Comparison of ENCODE assay signal across 16 mouse cellular contexts in the genomic region with DNA sequence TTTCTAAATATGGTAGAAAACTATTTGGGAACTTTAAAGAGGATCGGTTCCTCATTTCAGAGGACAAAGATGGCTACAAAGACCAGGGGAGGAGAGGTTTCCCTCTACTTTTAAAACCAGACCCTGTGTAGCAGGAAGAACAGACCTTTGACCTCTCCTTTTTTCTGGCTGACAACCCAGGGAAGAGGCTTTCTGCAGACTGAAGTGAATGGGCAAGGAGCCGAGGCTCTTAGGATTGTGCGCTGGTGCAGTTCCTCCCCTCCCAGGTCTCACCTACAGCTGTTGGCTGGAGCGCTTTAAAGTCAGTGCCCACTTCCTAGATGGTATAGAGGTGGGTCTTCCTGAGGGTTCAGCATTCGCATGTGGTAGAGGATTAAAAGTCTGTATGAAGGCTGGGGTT. TPM values are rescaled to one million over a fixed set of nuclear protein-coding genes. Genes with fewer than 3 reads are reported as not detected.
A peak's percentile ranks its signal among the peaks of the same experiment; 100 is the strongest.
DNase-seq lines count a peak whose midpoint lies in the region; ATAC-seq and TF ChIP-seq lines count a peak whose summit lies in the region.
"Had no signal": no experiment of that assay in that cellular context is flagged by ENCODE, and none has a peak within 500 bp of the region (broad histone marks: within the 10 kb centered on the region; RNA-seq: fewer than 3 reads in every experiment).

No protein-coding gene starts in this region.

- H3K9ac ChIP-seq in forebrain, postnatal 0 days, result no peak overlapping the region
- H3K9ac ChIP-seq in forebrain, embryonic 11.5 days (ENCODE audit: low read length), result no peak overlapping the region
- no peak overlapping the region for H3K9ac ChIP-seq in embryonic facial prominence, embryonic 13.5 days
- H3K9ac ChIP-seq in midbrain, embryonic 13.5 days (replicated peaks), result no peak overlapping the region
- H3K9ac ChIP-seq: neural tube, embryonic 12.5 days had no signal

- H3K4me2 ChIP-seq in forebrain, postnatal 0 days (ENCODE audit: low read depth), result peak overlapping the region; percentile 46; the same call in 1 of the 2 replicates
- H3K4me2 ChIP-seq in forebrain, embryonic 11.5 days (ENCODE audit: low read depth, low read length, severe bottlenecking), result no peak overlapping the region
- peak overlapping the region; percentile 68; the same call in 1 of the 2 replicates for H3K4me2 ChIP-seq in embryonic facial prominence, embryonic 13.5 days
- H3K4me2 ChIP-seq in midbrain, embryonic 13.5 days (replicated peaks), result peak overlapping the region; percentile 59

- ATAC-seq in forebrain, postnatal 0 days, result no peak
- ATAC-seq in forebrain, embryonic 11.5 days (replicated peaks; ENCODE audit: low FRiP score), result no peak; the same call in 1 of the 2 replicates
- ATAC-seq in embryonic facial prominence, embryonic 13.5 days (ENCODE audit: insufficient number of reproducible peaks, insufficient read depth, low FRiP score, low TSS enrichment, low read depth), result no peak
- ATAC-seq in midbrain, embryonic 13.5 days, result peak; percentile 31; the same call in 1 of the 2 replicates

- no peak for TF ChIP-seq CTCF in forebrain, postnatal 0 days (IDR thresholded peaks at IDR 0.05; ENCODE audit: low read depth)

- H3K4me3 ChIP-seq in forebrain, postnatal 0 days (ENCODE audit: low read depth, low read length), result no peak overlapping the region; the same call in 1 of the 2 replicates
- H3K4me3 ChIP-seq in forebrain, embryonic 11.5 days (ENCODE audit: low read depth, low read length), result no peak overlapping the region
- no peak overlapping the region for H3K4me3 ChIP-seq in embryonic facial prominence, embryonic 13.5 days
- H3K4me3 ChIP-seq in midbrain, embryonic 13.5 days (replicated peaks), result peak overlapping the region; percentile 25
- H3K4me3 ChIP-seq: heart, adult 2 months had no signal

- intact Hi-C loops in left cerebral cortex, postnatal 36 days (cut with DNase I), result no loop called here

- DNase-seq in forebrain, postnatal 0 days, result no peak
- DNase-seq in forebrain, embryonic 11.5 days (ENCODE audit: low spot score), result no peak
- peak; percentile 74 to 81 for DNase-seq in kidney, adult 8-10 months
- no peak for DNase-seq in kidney, postnatal 10 days
- no peak for DNase-seq in left cerebral cortex, postnatal 36 days (ENCODE audit: low spot score in 2 of 2)
- no peak for DNase-seq in frontal cortex, adult 2 months (ENCODE audit: extremely low spot score in 1 of 2, low spot score in 1 of 2)
- DNase-seq: adrenal gland, postnatal 25 days; cerebellum, postnatal 36 days; heart, adult 2 months; layer of hippocampus, adult 9-11 months; lung, adult 2 months; thymus, adult 18-20 months had no signal

- H3K27ac ChIP-seq in forebrain, postnatal 0 days (ENCODE audit: low read depth, low read length), result no peak overlapping the region
- H3K27ac ChIP-seq in forebrain, embryonic 11.5 days (ENCODE audit: low read depth, low read length), result no peak overlapping the region
- no peak overlapping the region for H3K27ac ChIP-seq in embryonic facial prominence, embryonic 13.5 days
- no peak overlapping the region for H3K27ac ChIP-seq in midbrain, embryonic 13.5 days
- H3K27ac ChIP-seq: heart, adult 2 months; neural tube, embryonic 12.5 days had no signal

- 0 out of 2 replicates have a peak, but pooled peaks cover 2% of the 10 kb centered on the region for H3K4me1 ChIP-seq in forebrain, postnatal 0 days (ENCODE audit: insufficient read depth)
- peaks cover 20% of the 10 kb centered on the region for H3K4me1 ChIP-seq in forebrain, embryonic 11.5 days (replicated peaks; ENCODE audit: control insufficient read depth, insufficient read depth, low read length)
- H3K4me1 ChIP-seq in embryonic facial prominence, embryonic 13.5 days, result peaks cover 29% of the 10 kb centered on the region
- peaks cover 30% of the 10 kb centered on the region for H3K4me1 ChIP-seq in midbrain, embryonic 13.5 days (replicated peaks)

- no peaks in the 10 kb centered on the region for H3K9me3 ChIP-seq in forebrain, postnatal 0 days (ENCODE audit: low read length)
- H3K9me3 ChIP-seq in forebrain, embryonic 11.5 days (ENCODE audit: control insufficient read depth, low read length), result no peaks in the 10 kb centered on the region
- no peaks in the 10 kb centered on the region for H3K9me3 ChIP-seq in embryonic facial prominence, embryonic 13.5 days
- no peaks in the 10 kb centered on the region for H3K9me3 ChIP-seq in midbrain, embryonic 13.5 days
- H3K9me3 ChIP-seq: neural tube, embryonic 12.5 days had no signal

- 68% methylated on average over 5 of the region's 5 CpGs for WGBS in forebrain, postnatal 0 days
- WGBS in forebrain, embryonic 11.5 days, result 32% methylated on average over 5 of the region's 5 CpGs
- 56% methylated on average over 5 of the region's 5 CpGs for WGBS in embryonic facial prominence, embryonic 13.5 days
- WGBS in midbrain, embryonic 13.5 days, result 39% methylated on average over 5 of the region's 5 CpGs

- no peaks in the 10 kb centered on the region for H3K36me3 ChIP-seq in forebrain, postnatal 0 days (ENCODE audit: insufficient read depth)
- no peaks in the 10 kb centered on the region for H3K36me3 ChIP-seq in forebrain, embryonic 11.5 days (ENCODE audit: control insufficient read depth, insufficient read depth, low read length)
- peaks cover 5% of the 10 kb centered on the region; the same call in 1 of the 2 replicates for H3K36me3 ChIP-seq in embryonic facial prominence, embryonic 13.5 days
- H3K36me3 ChIP-seq in midbrain, embryonic 13.5 days, result 0 out of 2 replicates have a peak, but pooled peaks cover 6% of the 10 kb centered on the region
- H3K36me3 ChIP-seq: neural tube, embryonic 12.5 days had no signal

- peaks cover 32% of the 10 kb centered on the region for H3K27me3 ChIP-seq in forebrain, postnatal 0 days (ENCODE audit: insufficient read depth, low read length)
- peaks cover 60% of the 10 kb centered on the region for H3K27me3 ChIP-seq in forebrain, embryonic 11.5 days (ENCODE audit: control insufficient read depth, insufficient read depth, low read length)
- peaks cover 69% of the 10 kb centered on the region for H3K27me3 ChIP-seq in embryonic facial prominence, embryonic 13.5 days
- peaks cover 65% of the 10 kb centered on the region for H3K27me3 ChIP-seq in midbrain, embryonic 13.5 days

RNA-seq across cellular contexts. Expression of gene AI464131, which starts 5.8 kb away (rescaled TPM):
- total RNA-seq in forebrain, postnatal 0 days (2014; rRNA removed), result 14.7 and 16.0 TPM in 2 replicates
- polyA plus RNA-seq in forebrain, postnatal 0 days (2015; fragmentation: Nextera tagmentation; extraction: Ambion mirVana), result 4.7 and 8.2 TPM in 2 replicates
- 8.7 and 9.2 TPM in 2 replicates for polyA plus RNA-seq in forebrain, embryonic 11.5 days (2014; fragmentation: Nextera tagmentation; extraction: Ambion mirVana)
- polyA plus RNA-seq in embryonic facial prominence, embryonic 13.5 days (2015; fragmentation: Nextera tagmentation; extraction: Ambion mirVana), result 8.3 and 12.2 TPM in 2 replicates
- 5.5 and 5.7 TPM in 2 replicates for polyA plus RNA-seq in midbrain, embryonic 13.5 days (2015; fragmentation: Nextera tagmentation; extraction: Ambion mirVana)
- 10 to 100 TPM; 31.8 to 32.1 TPM for total RNA-seq in left cerebral cortex, postnatal 36 days (2021)
- polyA plus RNA-seq in frontal cortex, adult 2 months (2012; rRNA removed), result 22.6 and 23.6 TPM in 2 replicates

RNA-seq across cellular contexts. Expression of gene 1110017D15Rik, which starts 20.1 kb away (rescaled TPM):
- total RNA-seq in forebrain, postnatal 0 days (2014; rRNA removed), result 11.8 and 15.6 TPM in 2 replicates
- polyA plus RNA-seq in forebrain, postnatal 0 days (2015; fragmentation: Nextera tagmentation; extraction: Ambion mirVana), result 21.1 and 21.7 TPM in 2 replicates
- 4.8 and 5.2 TPM in 2 replicates for polyA plus RNA-seq in forebrain, embryonic 11.5 days (2014; fragmentation: Nextera tagmentation; extraction: Ambion mirVana)
- 3.2 and 5.7 TPM in 2 replicates for polyA plus RNA-seq in embryonic facial prominence, embryonic 13.5 days (2015; fragmentation: Nextera tagmentation; extraction: Ambion mirVana)
- polyA plus RNA-seq in midbrain, embryonic 13.5 days (2015; fragmentation: Nextera tagmentation; extraction: Ambion mirVana), result 8.3 and 8.5 TPM in 2 replicates
- total RNA-seq in left cerebral cortex, postnatal 36 days (2021), result 1 to 10 TPM; 3.4 to 5.9 TPM
- 10.1 and 10.6 TPM in 2 replicates for polyA plus RNA-seq in frontal cortex, adult 2 months (2012; rRNA removed)
- total RNA-seq: heart, adult 2 months; heart, postnatal 4 days had no signal

RNA-seq across cellular contexts. Expression of gene Nudt2, which starts 32.1 kb away (rescaled TPM):
- total RNA-seq in forebrain, postnatal 0 days (2014; rRNA removed), result 56.0 and 80.3 TPM in 2 replicates
- polyA plus RNA-seq in forebrain, postnatal 0 days (2015; fragmentation: Nextera tagmentation; extraction: Ambion mirVana), result 95.5 and 101 TPM in 2 replicates
- 64.7 and 68.0 TPM in 2 replicates for polyA plus RNA-seq in forebrain, embryonic 11.5 days (2014; fragmentation: Nextera tagmentation; extraction: Ambion mirVana)
- polyA plus RNA-seq in embryonic facial prominence, embryonic 13.5 days (2015; fragmentation: Nextera tagmentation; extraction: Ambion mirVana), result 49.5 and 54.1 TPM in 2 replicates
- 62.0 and 62.7 TPM in 2 replicates for polyA plus RNA-seq in midbrain, embryonic 13.5 days (2015; fragmentation: Nextera tagmentation; extraction: Ambion mirVana)
- total RNA-seq in left cerebral cortex, postnatal 36 days (2021), result 10 to 100 TPM; 27.1 to 30.1 TPM
- 39.5 and 42.0 TPM in 2 replicates for polyA plus RNA-seq in frontal cortex, adult 2 months (2012; rRNA removed)

RNA-seq across cellular contexts. Expression of gene Kif24, which starts 32.4 kb away (rescaled TPM):
- 2.2 and 4.2 TPM in 2 replicates for total RNA-seq in forebrain, postnatal 0 days (2014; rRNA removed)
- polyA plus RNA-seq in forebrain, postnatal 0 days (2015; fragmentation: Nextera tagmentation; extraction: Ambion mirVana), result 0.78 and 1.8 TPM in 2 replicates
- polyA plus RNA-seq in forebrain, embryonic 11.5 days (2014; fragmentation: Nextera tagmentation; extraction: Ambion mirVana), result 14.9 and 15.8 TPM in 2 replicates
- polyA plus RNA-seq in embryonic facial prominence, embryonic 13.5 days (2015; fragmentation: Nextera tagmentation; extraction: Ambion mirVana), result 7.6 and 9.6 TPM in 2 replicates
- polyA plus RNA-seq in midbrain, embryonic 13.5 days (2015; fragmentation: Nextera tagmentation; extraction: Ambion mirVana), result 5.2 and 6.3 TPM in 2 replicates
- total RNA-seq in left cerebral cortex, postnatal 36 days (2021), result 1 to 10 TPM; 1.2 to 1.8 TPM
- polyA plus RNA-seq in frontal cortex, adult 2 months (2012; rRNA removed), result 0.71 and 0.90 TPM in 2 replicates

Comparison
In these comparisons a context has a peak if more than half of its experiments do, and no peak if none do; other contexts are left out.
1. DNase-seq: peak in kidney, adult 8-10 months (2 of 2); none in forebrain, postnatal 0 days (single experiment), forebrain, embryonic 11.5 days (single experiment), kidney, postnatal 10 days (single experiment), left cerebral cortex, postnatal 36 days (0 of 2) and frontal cortex, adult 2 months (0 of 2).